Mouse (Mus musculus): ENCODE results near the gene Atf7ip2. TPM values are rescaled to one million over a fixed set of nuclear protein-coding genes. Genes with fewer than 3 reads are reported as not detected.

Gene Atf7ip2
- polyA plus RNA-seq, 1 experiment from 2014 or later = 0.33 TPM

Small RNAs within 50 kb of the gene (microRNA-seq; reads per million reads assigned to microRNA genes)
- not detected for gene Gm22932

Other genes with a start within 250 kb of the Atf7ip2 start
- 0.47 TPM in 2 replicates for gene Grin2a, start 197.2 kb upstream of the Atf7ip2 start, polyA plus RNA-seq (2014; fragmentation: Nextera tagmentation; extraction: Ambion mirVana)
- gene Rpl39l, start 22.5 kb upstream of the Atf7ip2 start, polyA plus RNA-seq (2014; fragmentation: Nextera tagmentation; extraction: Ambion mirVana) = not detected in 2 replicates
- 3.4 and 5.1 TPM in 2 replicates for gene Emp2, start 121.3 kb downstream of the Atf7ip2 start, polyA plus RNA-seq (2014; fragmentation: Nextera tagmentation; extraction: Ambion mirVana)
- 2.7 and 2.9 TPM in 2 replicates for gene Tekt5, start 202.8 kb downstream of the Atf7ip2 start, polyA plus RNA-seq (2014; fragmentation: Nextera tagmentation; extraction: Ambion mirVana)
- 40.7 and 49.4 TPM in 2 replicates for gene Nubp1, start 219.2 kb downstream of the Atf7ip2 start, polyA plus RNA-seq (2014; fragmentation: Nextera tagmentation; extraction: Ambion mirVana)

Measured in forebrain, embryonic 14.5 days (tissue).